Mouse (Mus musculus): Measurements from ENCODE around the gene Krtcap3.

- no peak for TF ChIP-seq CTCF (IDR thresholded peaks at IDR 0.05; ENCODE audit: extremely low read depth, insufficient read length, insufficient replicate concordance, low read depth, low read length)
- TF ChIP-seq POLR2A (IDR thresholded peaks at IDR 0.05; ENCODE audit: low read depth, low read length), result no peak
Measured at GRCm38 (mm10) chr5:31222696-31223095, 28.8 kb upstream of the Krtcap3 start.
